Mouse (Mus musculus) cerebellum, adult 11-12 months (tissue): ENCODE results near the gene Mrps7.
A peak's percentile ranks its signal among the peaks of the same experiment; 100 is the strongest.
"Not testable (repeated sequence)": the region's sequence is repeated elsewhere in the genome, so short reads cannot be mapped to it uniquely, and the experiment has no call there.

ENCODE experiments used
- DNase-seq: peaks from one replicate; pipeline ENCODE4 v3.0.0; 2022

Mrps7 gene

DNA sequence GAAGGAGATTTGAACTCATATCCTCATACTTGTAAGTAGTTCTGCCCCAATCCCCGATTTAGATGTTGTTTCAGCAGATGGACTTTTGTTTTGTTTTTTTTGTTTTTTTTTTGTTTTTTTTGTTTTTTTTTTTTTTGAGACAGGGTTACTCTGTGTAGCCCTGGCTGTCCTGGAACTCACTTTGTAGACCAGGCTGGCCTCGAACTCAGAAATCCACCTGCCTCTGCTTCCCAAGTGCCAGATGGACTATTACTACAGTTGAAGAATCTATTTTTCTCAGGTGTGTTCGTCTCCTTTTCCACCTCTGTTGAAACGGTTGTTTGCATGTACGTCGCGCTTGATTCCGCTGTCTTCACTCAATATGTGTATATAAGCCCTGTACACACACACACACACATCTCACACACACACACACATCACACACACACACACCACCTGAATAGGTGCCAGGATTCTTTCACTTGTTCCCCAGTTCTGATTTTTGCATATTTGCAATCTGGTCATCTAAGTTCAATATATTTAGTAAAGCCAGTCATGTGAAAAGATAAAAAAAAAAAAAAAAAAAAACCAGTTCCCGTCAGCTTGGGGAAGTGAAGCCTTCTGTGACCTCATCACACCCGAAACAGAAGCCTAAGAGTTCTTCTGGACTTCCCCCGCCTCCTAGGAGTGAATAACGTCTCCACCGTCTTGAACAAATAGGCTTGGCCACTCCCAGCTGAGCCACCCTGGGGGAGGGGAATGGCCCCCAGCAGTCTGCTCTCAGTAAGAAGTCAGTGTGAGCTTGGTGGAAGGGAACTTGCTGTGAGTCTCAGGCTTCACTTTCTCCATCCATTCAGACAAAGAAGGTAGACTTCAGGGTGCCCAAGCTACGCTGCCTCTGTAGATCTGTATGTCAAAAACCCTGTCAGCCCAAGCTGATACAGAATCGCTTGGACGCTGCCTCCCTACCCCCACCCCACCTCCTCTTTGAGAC, 27.1 kb downstream of the Mrps7 start:
- no peak for DNase-seq

DNA sequence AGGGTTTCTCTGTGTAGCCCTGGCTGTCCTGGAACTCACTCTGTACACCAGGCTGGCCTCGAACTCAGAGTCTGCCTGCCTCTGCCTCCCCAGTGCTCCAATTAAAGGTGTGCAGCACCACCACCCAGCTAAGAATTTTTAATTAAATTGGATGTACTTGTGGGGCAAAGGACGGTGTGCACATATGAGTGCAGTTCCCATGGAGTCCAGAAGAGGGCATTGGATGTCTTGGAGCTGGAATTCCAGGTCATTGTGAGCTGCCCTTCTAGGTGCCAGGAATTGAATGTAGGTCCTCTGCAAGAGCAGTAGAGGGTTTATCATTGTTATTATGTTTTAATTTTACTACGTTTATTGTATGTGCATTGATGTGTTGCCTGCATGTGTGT, 27.8 kb downstream of the Mrps7 start:
- DNase-seq, result peak; percentile 54

GRCm38 (mm10) chr11:115632247-115632646, 28.5 kb downstream of the Mrps7 start:
- DNase-seq, result no peak

GRCm38 (mm10) chr11:115632862-115633261, 29.1 kb downstream of the Mrps7 start:
- DNase-seq, result no peak

DNA sequence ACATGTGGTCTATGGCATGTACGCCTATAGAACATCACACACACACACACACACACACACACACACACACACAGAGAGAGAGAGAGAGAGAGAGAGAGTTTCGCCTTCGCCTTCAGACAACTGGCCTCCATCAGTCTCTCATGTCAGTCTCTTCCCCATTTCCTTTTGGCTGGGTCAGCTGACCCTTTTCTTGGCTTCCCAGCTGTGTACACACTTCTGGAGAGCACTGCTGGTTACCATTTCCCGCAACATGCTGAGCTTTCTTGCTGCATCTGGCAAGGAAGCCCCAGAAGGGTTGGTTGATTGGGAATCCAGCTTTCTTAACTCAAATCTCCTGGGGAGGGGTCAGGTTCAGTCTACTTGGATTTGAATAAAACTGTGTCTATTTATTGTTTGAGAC, 30.4 kb downstream of the Mrps7 start:
- DNase-seq, result no peak

GRCm38 (mm10) chr11:115635041-115635440, 31.3 kb downstream of the Mrps7 start:
- DNase-seq, result no peak

- DNase-seq, result no peak
Observed at GRCm38 (mm10) chr11:115635484-115635883, 31.8 kb downstream of the Mrps7 start.

DNA sequence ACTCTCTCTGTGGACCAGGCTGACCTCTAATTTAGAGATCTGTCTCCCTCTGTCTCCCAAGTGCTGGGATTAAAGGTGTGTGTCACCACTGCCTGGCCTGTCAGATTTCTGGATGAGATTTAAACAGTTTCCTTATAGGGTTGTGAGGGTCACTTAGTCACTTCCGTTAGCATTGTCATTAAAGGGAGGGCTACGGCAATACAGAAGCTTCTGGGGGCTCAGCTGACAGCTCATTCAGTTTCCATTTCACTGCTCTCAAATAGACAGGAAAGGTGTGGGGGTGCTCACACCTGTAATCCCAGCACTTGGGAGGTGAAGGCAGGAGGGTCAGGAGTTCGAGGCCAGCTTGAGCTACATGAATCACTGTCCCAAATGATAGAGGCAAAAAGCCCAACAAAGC, 33.2 kb downstream of the Mrps7 start:
- DNase-seq, result no peak

GRCm38 (mm10) chr11:115638498-115639409, 35.0 kb downstream of the Mrps7 start:
- DNase-seq, result no peak

DNA sequence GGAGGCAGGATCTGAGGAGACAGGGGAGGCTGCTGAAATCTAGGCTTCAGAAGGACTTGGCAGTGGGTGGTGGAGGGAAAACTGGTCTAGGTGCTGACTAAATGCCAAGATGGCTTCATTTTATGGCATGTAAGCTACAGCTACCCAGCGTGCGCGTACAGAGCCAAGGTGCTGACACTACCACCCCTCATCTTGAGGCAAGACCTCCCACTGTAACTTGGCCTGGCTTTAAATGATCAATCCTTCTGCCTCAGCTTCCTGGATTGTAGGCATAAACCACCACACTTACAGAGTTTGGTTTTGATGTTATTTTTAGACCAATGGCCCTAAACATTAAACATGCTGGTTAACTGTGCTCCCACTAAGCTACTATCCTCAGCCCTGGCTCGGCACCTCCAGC, 35.8 kb downstream of the Mrps7 start:
- no peak for DNase-seq

GRCm38 (mm10) chr11:115640311-115640828, 36.6 kb downstream of the Mrps7 start:
- no peak for DNase-seq

DNA sequence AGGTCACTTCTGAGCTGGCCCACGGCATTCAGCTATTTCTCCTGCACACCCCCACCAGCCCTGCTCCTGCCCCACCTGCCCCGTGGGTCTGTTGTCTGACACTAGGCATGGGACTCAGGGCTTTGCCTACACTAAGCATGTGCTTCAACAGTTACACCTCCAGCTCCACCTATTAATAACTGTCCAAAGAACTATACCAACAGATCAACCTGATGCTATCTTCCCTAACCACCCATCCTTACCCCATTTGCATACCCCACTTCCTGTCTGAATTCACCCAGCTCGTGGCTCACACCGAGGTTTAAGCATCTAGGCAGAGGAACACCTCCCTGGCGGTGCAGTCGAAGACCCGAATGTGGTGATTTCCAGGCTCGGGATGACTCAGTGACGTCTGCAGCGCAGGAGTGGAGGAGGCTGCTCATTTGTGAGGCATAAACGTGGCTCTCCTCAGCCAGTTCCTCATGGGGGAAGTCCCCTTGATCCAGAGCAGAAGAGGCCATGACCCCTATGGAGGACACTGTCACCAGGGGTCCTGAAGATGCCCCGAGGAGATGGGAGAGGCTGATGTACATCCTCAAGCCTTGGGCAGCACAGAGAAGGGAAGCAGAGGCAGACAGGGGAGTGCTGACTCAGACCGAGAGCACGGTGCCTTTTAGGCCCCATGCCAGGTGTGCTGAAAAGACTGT, 37.4 kb downstream of the Mrps7 start:
- DNase-seq, result no peak

- DNase-seq, result no peak
Observed at GRCm38 (mm10) chr11:115641664-115642036, 37.9 kb downstream of the Mrps7 start.

GRCm38 (mm10) chr11:115642705-115643104, 39.0 kb downstream of the Mrps7 start:
- no peak for DNase-seq

DNA sequence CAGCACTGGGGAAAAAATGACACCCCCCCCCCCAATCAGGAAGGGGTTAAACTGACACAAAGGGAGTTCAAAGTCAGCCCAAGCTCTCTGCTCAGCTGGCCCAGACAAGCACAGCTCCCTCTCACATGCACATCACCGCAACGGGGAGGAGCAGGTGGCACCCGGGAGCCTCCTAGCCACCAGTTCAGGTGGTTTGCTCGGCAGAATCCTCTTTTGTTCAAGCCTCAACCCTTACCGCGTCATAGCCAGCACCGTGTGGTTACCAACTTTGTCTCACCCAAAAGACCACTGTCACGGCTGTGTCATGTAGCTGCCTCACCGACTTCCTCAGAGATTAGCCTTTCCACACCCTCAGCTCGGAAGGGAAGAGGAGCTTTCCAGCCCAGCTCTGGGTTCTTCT, 39.5 kb downstream of the Mrps7 start:
- no peak for DNase-seq

- no peak for DNase-seq
Observed at GRCm38 (mm10) chr11:115644308-115644707, 40.6 kb downstream of the Mrps7 start.

GRCm38 (mm10) chr11:115645498-115645897, 41.8 kb downstream of the Mrps7 start:
- not testable (repeated sequence) for DNase-seq

DNA sequence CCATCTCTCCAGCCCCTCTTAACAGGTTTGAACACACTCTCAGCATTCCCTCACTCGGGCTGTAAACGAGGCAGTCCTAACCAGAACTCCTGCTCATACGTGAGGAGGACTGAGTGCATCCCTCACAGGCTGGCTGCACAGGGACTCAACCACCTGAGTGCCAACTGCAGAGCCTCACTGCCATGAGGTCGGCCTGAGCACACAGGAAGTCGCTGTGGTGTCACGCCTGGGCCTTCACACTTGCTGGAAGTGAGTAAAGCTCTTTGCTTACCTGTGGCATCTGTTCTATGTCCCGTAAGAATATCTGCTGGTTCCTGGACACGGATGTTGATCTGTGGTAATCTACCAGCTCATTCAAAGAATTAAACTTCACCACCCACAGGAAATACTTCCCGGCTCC, 42.7 kb downstream of the Mrps7 start:
- DNase-seq, result no peak

- DNase-seq, result no peak
Observed at GRCm38 (mm10) chr11:115647459-115647858, 43.7 kb downstream of the Mrps7 start.

GRCm38 (mm10) chr11:115649706-115650105, 46.0 kb downstream of the Mrps7 start:
- peak; percentile 96 for DNase-seq

GRCm38 (mm10) chr11:115651680-115652079, 48.0 kb downstream of the Mrps7 start:
- no peak for DNase-seq

DNA sequence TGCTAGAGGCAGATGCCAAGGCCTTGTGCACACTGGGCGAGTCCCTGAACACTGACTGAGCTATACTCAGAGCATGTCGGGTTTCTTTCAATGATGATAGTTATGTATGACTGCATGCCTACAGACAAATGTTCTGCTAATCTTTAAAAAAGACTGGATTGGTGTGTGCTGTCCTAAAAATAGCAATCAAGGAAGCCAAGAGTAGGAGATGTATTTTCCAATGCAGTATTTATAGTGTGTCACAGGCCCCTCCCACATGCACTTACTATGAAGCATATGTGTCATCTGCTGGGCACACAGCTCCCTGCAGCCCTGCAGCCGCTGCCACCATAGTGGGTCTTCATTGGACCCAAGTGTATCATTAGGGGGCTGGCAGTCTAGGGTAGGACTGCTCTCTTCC, 49.5 kb downstream of the Mrps7 start:
- no peak for DNase-seq

- DNase-seq, result no peak
Observed at GRCm38 (mm10) chr11:115654128-115654527, 50.4 kb downstream of the Mrps7 start.
